16 mouse cellular contexts compared by ENCODE assay signal in genomic region chr16:57402910-57403309, GRCm38 (mm10). TPM values are rescaled to one million over a fixed set of nuclear protein-coding genes. Genes with fewer than 3 reads are reported as not detected.
DNase-seq lines count a peak whose midpoint lies in the region; ATAC-seq lines count a peak whose summit lies in the region.
"Had no signal": no experiment of that assay in that cellular context is flagged by ENCODE, and none has a peak within 500 bp of the region (broad histone marks: within the 10 kb centered on the region; RNA-seq: fewer than 3 reads in every experiment).

No protein-coding gene starts in this region.

- no peak overlapping the region for H3K4me2 ChIP-seq in intestine, embryonic 14.5 days (ENCODE audit: low read length)
- H3K4me2 ChIP-seq in intestine, embryonic 15.5 days (replicated peaks): no peak overlapping the region
- H3K4me2 ChIP-seq in hindbrain, embryonic 11.5 days (replicated peaks; ENCODE audit: low read depth, low read length): no peak overlapping the region
- H3K4me2 ChIP-seq: embryonic facial prominence, embryonic 12.5 days; hindbrain, embryonic 12.5 days had no signal

- peaks cover 15% of the 10 kb centered on the region for H3K4me1 ChIP-seq in intestine, embryonic 14.5 days (replicated peaks; ENCODE audit: control insufficient read depth, insufficient read depth, low read length)
- 0 out of 2 replicates have a peak, but pooled peaks cover 7% of the 10 kb centered on the region for H3K4me1 ChIP-seq in intestine, embryonic 15.5 days (replicated peaks)
- H3K4me1 ChIP-seq in forebrain, embryonic 10.5 days: peaks cover 6% of the 10 kb centered on the region
- no peaks in the 10 kb centered on the region for H3K4me1 ChIP-seq in hindbrain, embryonic 11.5 days (replicated peaks; ENCODE audit: control insufficient read depth, insufficient read depth, low read length)
- H3K4me1 ChIP-seq: hindbrain, embryonic 12.5 days had no signal

- no peak overlapping the region for H3K4me3 ChIP-seq in intestine, embryonic 14.5 days (ENCODE audit: low read depth, low read length)
- no peak overlapping the region for H3K4me3 ChIP-seq in intestine, embryonic 15.5 days (replicated peaks)
- H3K4me3 ChIP-seq in forebrain, embryonic 10.5 days: no peak overlapping the region
- no peak overlapping the region for H3K4me3 ChIP-seq in hindbrain, embryonic 11.5 days (ENCODE audit: low read depth, low read length)
- H3K4me3 ChIP-seq: embryonic facial prominence, embryonic 12.5 days; hindbrain, embryonic 12.5 days had no signal

- no peaks in the 10 kb centered on the region for H3K9me3 ChIP-seq in intestine, embryonic 14.5 days (ENCODE audit: control insufficient read depth, low read length)
- no peaks in the 10 kb centered on the region for H3K9me3 ChIP-seq in intestine, embryonic 15.5 days
- H3K9me3 ChIP-seq in forebrain, embryonic 10.5 days: no peaks in the 10 kb centered on the region
- no peaks in the 10 kb centered on the region for H3K9me3 ChIP-seq in hindbrain, embryonic 11.5 days (ENCODE audit: control insufficient read depth, low read length)
- H3K9me3 ChIP-seq: embryonic facial prominence, embryonic 12.5 days; hindbrain, embryonic 12.5 days had no signal

- no peaks in the 10 kb centered on the region for H3K27me3 ChIP-seq in intestine, embryonic 14.5 days (replicated peaks; ENCODE audit: control insufficient read depth, insufficient read depth, low read length)
- H3K27me3 ChIP-seq in intestine, embryonic 15.5 days (replicated peaks): no peaks in the 10 kb centered on the region
- H3K27me3 ChIP-seq in forebrain, embryonic 10.5 days (ENCODE audit: poor library complexity, severe bottlenecking): no peaks in the 10 kb centered on the region
- no peaks in the 10 kb centered on the region for H3K27me3 ChIP-seq in hindbrain, embryonic 11.5 days (ENCODE audit: control insufficient read depth, insufficient read depth, low read length)
- H3K27me3 ChIP-seq: embryonic facial prominence, embryonic 12.5 days; hindbrain, embryonic 12.5 days had no signal

- DNase-seq in intestine, embryonic 14.5 days (ENCODE audit: low spot score): no peak
- peak; percentile 24 to 35 for DNase-seq in B cell, adult 2 months
- DNase-seq in T-cell, adult 2 months (ENCODE audit: low spot score): peak; percentile 77
- peak; percentile 44 to 46 for DNase-seq in natural killer cell, adult 2 months (ENCODE audit: low spot score in 2 of 2)
- no peak for DNase-seq in forebrain, embryonic 10.5 days (ENCODE audit: extremely low spot score, low spot score)
- DNase-seq in hindbrain, embryonic 11.5 days (ENCODE audit: low spot score): no peak
- DNase-seq: adrenal gland, postnatal 14 days; cerebellum, adult 18-20 months; forebrain, postnatal 0 days; gastrocnemius, postnatal 10 days had no signal

- H3K36me3 ChIP-seq in intestine, embryonic 14.5 days (ENCODE audit: control insufficient read depth, insufficient read depth, low read length): no peaks in the 10 kb centered on the region
- no peaks in the 10 kb centered on the region for H3K36me3 ChIP-seq in intestine, embryonic 15.5 days
- no peaks in the 10 kb centered on the region for H3K36me3 ChIP-seq in forebrain, embryonic 10.5 days (replicated peaks)
- no peaks in the 10 kb centered on the region for H3K36me3 ChIP-seq in hindbrain, embryonic 11.5 days (ENCODE audit: control insufficient read depth, insufficient read depth, low read length)
- H3K36me3 ChIP-seq: embryonic facial prominence, embryonic 12.5 days; hindbrain, embryonic 12.5 days had no signal

- no peak overlapping the region for H3K9ac ChIP-seq in intestine, embryonic 14.5 days (ENCODE audit: low read length)
- H3K9ac ChIP-seq in intestine, embryonic 15.5 days: no peak overlapping the region
- H3K9ac ChIP-seq in hindbrain, embryonic 11.5 days (ENCODE audit: low read depth, low read length): no peak overlapping the region
- H3K9ac ChIP-seq: embryonic facial prominence, embryonic 12.5 days; forebrain, postnatal 0 days; hindbrain, embryonic 12.5 days; liver, embryonic 14.5 days had no signal

- H3K27ac ChIP-seq in intestine, embryonic 14.5 days (ENCODE audit: low read depth): peak overlapping the region; percentile 74; the same call in 1 of the 2 replicates
- no peak overlapping the region for H3K27ac ChIP-seq in intestine, embryonic 15.5 days
- no peak overlapping the region for H3K27ac ChIP-seq in forebrain, embryonic 10.5 days
- no peak overlapping the region for H3K27ac ChIP-seq in hindbrain, embryonic 11.5 days (ENCODE audit: low read depth, low read length)
- H3K27ac ChIP-seq: hindbrain, embryonic 12.5 days; kidney, postnatal 0 days; liver, embryonic 14.5 days had no signal

- no peak for ATAC-seq in intestine, embryonic 14.5 days (replicated peaks; ENCODE audit: low FRiP score, low TSS enrichment, low read depth)
- no peak for ATAC-seq in intestine, embryonic 15.5 days
- ATAC-seq in hindbrain, embryonic 11.5 days (ENCODE audit: low FRiP score): no peak
- ATAC-seq: forebrain, postnatal 0 days; intestine, postnatal 0 days had no signal

- 84% methylated on average over 4 of the region's 4 CpGs for WGBS in intestine, embryonic 14.5 days
- WGBS in intestine, embryonic 15.5 days: 83% methylated on average over 4 of the region's 4 CpGs
- WGBS in forebrain, embryonic 10.5 days: 90% methylated on average over 4 of the region's 4 CpGs
- WGBS in hindbrain, embryonic 11.5 days: 88% methylated on average over 4 of the region's 4 CpGs

RNA-seq across cellular contexts. Expression of gene Filip1l, which starts 50.0 kb away (rescaled TPM):
- 38.2 and 41.4 TPM in 2 replicates for polyA plus RNA-seq in intestine, embryonic 14.5 days (2014; fragmentation: Nextera tagmentation; extraction: Ambion mirVana)
- 33.0 and 34.0 TPM in 2 replicates for polyA plus RNA-seq in intestine, embryonic 15.5 days (2015; fragmentation: Nextera tagmentation; extraction: Ambion mirVana)
- polyA plus RNA-seq in forebrain, embryonic 10.5 days (2016; fragmentation: Nextera tagmentation; extraction: Ambion mirVana): 6.3 and 6.7 TPM in 2 replicates
- 9.7 and 11.8 TPM in 2 replicates for polyA plus RNA-seq in hindbrain, embryonic 11.5 days (2014; fragmentation: Nextera tagmentation; extraction: Ambion mirVana)

Comparison
In these comparisons a context has a peak if more than half of its experiments do, and no peak if none do; other contexts are left out.
1. DNase-seq: peak in B cell, adult 2 months (2 of 2), T-cell, adult 2 months (single experiment) and natural killer cell, adult 2 months (2 of 2); none in intestine, embryonic 14.5 days (single experiment), forebrain, embryonic 10.5 days (single experiment) and hindbrain, embryonic 11.5 days (single experiment).